Mouse (Mus musculus) myocyte (in vitro differentiated cells): ENCODE results near the gene Cdr2l. TPM values are rescaled to one million over a fixed set of nuclear protein-coding genes. Genes with fewer than 3 reads are reported as not detected.

Source experiments
- H3K27me3 ChIP-seq: one replicate; pipeline ENCODE4 v1.6.1; 2011; ENCODE audit not compliant: control insufficient read depth, insufficient read depth, insufficient read length
- H3K36me3 ChIP-seq: one replicate; pipeline ENCODE4 v1.6.1; 2011; ENCODE audit not compliant: control insufficient read depth, insufficient read depth
- H3K4me2 ChIP-seq: one replicate; pipeline ENCODE4 v1.6.1; 2011; ENCODE audit warnings: low read depth, control low read depth
- H3K4me3 ChIP-seq: one replicate; pipeline ENCODE4 v1.5.1; 2011; ENCODE audit warnings: mild to moderate bottlenecking, control low read depth, moderate library complexity
- H3K79me2 ChIP-seq: one replicate; pipeline ENCODE4 v1.6.1; 2011; ENCODE audit not compliant: control insufficient read depth, insufficient read depth
- H3ac ChIP-seq: one replicate; pipeline ENCODE4 v1.6.1; 2011; ENCODE audit not compliant: control insufficient read depth, insufficient read length
- CEBPB ChIP-seq: IDR thresholded peaks from 2 replicates; pipeline ENCODE4 v1.6.1; 2011; ENCODE audit warnings: mild to moderate bottlenecking, moderate library complexity; ENCODE audit not compliant: poor library complexity, insufficient read depth, severe bottlenecking
- E2F4 ChIP-seq: IDR thresholded peaks from one replicate; pipeline ENCODE4 v1.6.1; 2011; ENCODE audit warnings: mild to moderate bottlenecking, control low read depth, moderate library complexity; ENCODE audit not compliant: insufficient read depth
- MAX ChIP-seq: IDR thresholded peaks from one replicate; pipeline ENCODE4 v1.6.1; 2011; ENCODE audit warnings: low read depth, mild to moderate bottlenecking, control low read depth
- MYOD1 ChIP-seq, 3 experiments: IDR thresholded peaks; one replicate each; pipeline ENCODE4 v1.6.1; 2011; ENCODE audit warnings: control low read depth in 2 of 3, low read depth in 2 of 3, mild to moderate bottlenecking in 2 of 3, moderate library complexity in 1 of 3; ENCODE audit not compliant: insufficient read length in 2 of 3, control insufficient read depth in 1 of 3
- MYOG ChIP-seq, 3 experiments: IDR thresholded peaks; one replicate each; pipeline ENCODE4 v1.6.1; 2011; ENCODE audit warnings: control low read depth in 2 of 3, low read depth in 2 of 3, mild to moderate bottlenecking in 2 of 3; ENCODE audit not compliant: insufficient read length in 2 of 3, control insufficient read depth in 1 of 3, insufficient read depth in 1 of 3
- POLR2A ChIP-seq: IDR thresholded peaks from one replicate; pipeline ENCODE4 v1.6.1; 2011; ENCODE audit warnings: low read depth, mild to moderate bottlenecking, control low read depth, moderate library complexity; ENCODE audit not compliant: insufficient read length
- POLR2AphosphoS2 ChIP-seq: IDR thresholded peaks from one replicate; pipeline ENCODE4 v1.6.1; 2011; ENCODE audit warnings: low read depth, control low read depth; ENCODE audit not compliant: insufficient read length
- REST ChIP-seq: IDR thresholded peaks from one replicate; pipeline ENCODE4 v1.6.1; 2011; ENCODE audit warnings: mild to moderate bottlenecking, control low read depth, moderate library complexity; ENCODE audit not compliant: insufficient read depth, insufficient read length
- SRF ChIP-seq: IDR thresholded peaks from one replicate; pipeline ENCODE4 v1.6.1; 2011; ENCODE audit warnings: low read depth; ENCODE audit not compliant: control insufficient read depth, insufficient read length
- TCF12 ChIP-seq: IDR thresholded peaks from one replicate; pipeline ENCODE4 v1.6.1; 2011; ENCODE audit warnings: mild to moderate bottlenecking, control low read depth; ENCODE audit not compliant: poor library complexity, insufficient read depth, severe bottlenecking
- TCF3 ChIP-seq: IDR thresholded peaks from one replicate; pipeline ENCODE4 v1.6.1; 2011; ENCODE audit warnings: low read depth, control low read depth; ENCODE audit not compliant: insufficient read length
- USF1 ChIP-seq: IDR thresholded peaks from one replicate; pipeline ENCODE4 v1.6.1; 2011; ENCODE audit warnings: low read depth, mild to moderate bottlenecking, control low read depth, moderate library complexity
- polyA plus RNA-seq: library from polyadenylated mRNA; unstranded; fragments of >200 nt; fragmentation: generic; extraction: Trizol; gene quantifications from one replicate; pipeline ENCODE4 v1.2.1, GENCODE M21; 2012; ENCODE audit warnings: missing spikeins

Cdr2l gene
- polyA plus RNA-seq, 1 experiment: 52.8 TPM

GRCm38 (mm10) chr11:115403338-115404124 lies 21.8 kb downstream of the Cdr2l start, which contains the start of gene Mrpl58:
TSS of gene Mrpl58 (plus strand) at chr11:115403752.
- Histone ChIP-seq H3K27me3 (no peaks in the 10 kb centered on the region), H3K36me3 (no peaks in the 10 kb centered on the region)
- TF ChIP-seq MYOD1 (IDR thresholded peaks at IDR 0.05; ENCODE audit: control insufficient read depth in 1 of 3, insufficient read length in 2 of 3, low read depth in 2 of 3) (no peak), TCF3 (no peak), E2F4 (no peak), MAX (no peak), CEBPB (no peak), POLR2AphosphoS2 (peak; percentile 84), MYOG (IDR thresholded peaks at IDR 0.05; ENCODE audit: control insufficient read depth in 1 of 3, insufficient read depth in 1 of 3, insufficient read length in 2 of 3, low read depth in 2 of 3) (peak in 1 of 3 experiments; percentile 54), POLR2A (peak; percentile 91), REST (no peak)

GRCm38 (mm10) chr11:115405723-115406122 lies 24.0 kb downstream of the Cdr2l start:
- no peaks in the 10 kb centered on the region for H3K36me3 ChIP-seq
- no peak overlapping the region for H3ac ChIP-seq
- H3K4me3 ChIP-seq: no peak overlapping the region
- no peak overlapping the region for H3K4me2 ChIP-seq
- peaks cover 21% of the 10 kb centered on the region for H3K79me2 ChIP-seq
- TF ChIP-seq REST (no peak), POLR2AphosphoS2 (no peak), TCF12 (no peak), MYOD1 (IDR thresholded peaks at IDR 0.05; ENCODE audit: control insufficient read depth in 1 of 3, insufficient read length in 2 of 3, low read depth in 2 of 3) (no peak)
- no peaks in the 10 kb centered on the region for H3K27me3 ChIP-seq

More at GRCm38 (mm10) chr11:115403338-115404124, 21.8 kb downstream of the Cdr2l start, which contains the start of gene Mrpl58:
- Histone ChIP-seq H3K4me2 (peak within 1 kb of the TSS; percentile 91), H3K79me2 (peaks cover 21% of the 10 kb centered on the region), H3ac (peak within 1 kb of the TSS; percentile 2), H3K4me3 (peak within 1 kb of the TSS; percentile 66)

GRCm38 (mm10) chr11:115406858-115407401 lies 25.2 kb downstream of the Cdr2l start:
- no peaks in the 10 kb centered on the region for H3K27me3 ChIP-seq
- no peak overlapping the region for H3K4me2 ChIP-seq
- H3K4me3 ChIP-seq: no peak overlapping the region
- no peak overlapping the region for H3ac ChIP-seq
- peaks cover 21% of the 10 kb centered on the region for H3K79me2 ChIP-seq
- H3K36me3 ChIP-seq: no peaks in the 10 kb centered on the region
- TF ChIP-seq MYOG (IDR thresholded peaks at IDR 0.05; ENCODE audit: control insufficient read depth in 1 of 3, insufficient read depth in 1 of 3, insufficient read length in 2 of 3, low read depth in 2 of 3) (no peak), E2F4 (no peak), TCF3 (no peak), POLR2AphosphoS2 (no peak), SRF (no peak), MAX (no peak), MYOD1 (IDR thresholded peaks at IDR 0.05; ENCODE audit: control insufficient read depth in 1 of 3, insufficient read length in 2 of 3, low read depth in 2 of 3) (no peak)

GRCm38 (mm10) chr11:115408266-115408920 lies 26.7 kb downstream of the Cdr2l start:
- TF ChIP-seq REST (no peak), USF1 (no peak), CEBPB (no peak), POLR2A (no peak), TCF3 (no peak), E2F4 (no peak), MYOG (IDR thresholded peaks at IDR 0.05; ENCODE audit: control insufficient read depth in 1 of 3, insufficient read depth in 1 of 3, insufficient read length in 2 of 3, low read depth in 2 of 3) (no peak), MYOD1 (IDR thresholded peaks at IDR 0.05; ENCODE audit: control insufficient read depth in 1 of 3, insufficient read length in 2 of 3, low read depth in 2 of 3) (no peak), SRF (no peak), MAX (no peak), POLR2AphosphoS2 (no peak), TCF12 (no peak)
- no peaks in the 10 kb centered on the region for H3K36me3 ChIP-seq

More at GRCm38 (mm10) chr11:115408266-115408920, 26.7 kb downstream of the Cdr2l start:
- H3K27me3 ChIP-seq: no peaks in the 10 kb centered on the region
- peaks cover 21% of the 10 kb centered on the region for H3K79me2 ChIP-seq
- H3K4me3 ChIP-seq: no peak overlapping the region
- no peak overlapping the region for H3K4me2 ChIP-seq
- no peak overlapping the region for H3ac ChIP-seq
